Mouse (Mus musculus) spleen, postnatal 36 days (tissue): ENCODE results near the gene Igfbp6.

Experiments used
- DNase-seq, 2 experiments: peaks; one replicate each; pipeline ENCODE4 v3.0.0; 2022; ENCODE audit warnings: low spot score in 2 of 2, mixed read lengths in 1 of 2

The Igfbp6 gene

DNA sequence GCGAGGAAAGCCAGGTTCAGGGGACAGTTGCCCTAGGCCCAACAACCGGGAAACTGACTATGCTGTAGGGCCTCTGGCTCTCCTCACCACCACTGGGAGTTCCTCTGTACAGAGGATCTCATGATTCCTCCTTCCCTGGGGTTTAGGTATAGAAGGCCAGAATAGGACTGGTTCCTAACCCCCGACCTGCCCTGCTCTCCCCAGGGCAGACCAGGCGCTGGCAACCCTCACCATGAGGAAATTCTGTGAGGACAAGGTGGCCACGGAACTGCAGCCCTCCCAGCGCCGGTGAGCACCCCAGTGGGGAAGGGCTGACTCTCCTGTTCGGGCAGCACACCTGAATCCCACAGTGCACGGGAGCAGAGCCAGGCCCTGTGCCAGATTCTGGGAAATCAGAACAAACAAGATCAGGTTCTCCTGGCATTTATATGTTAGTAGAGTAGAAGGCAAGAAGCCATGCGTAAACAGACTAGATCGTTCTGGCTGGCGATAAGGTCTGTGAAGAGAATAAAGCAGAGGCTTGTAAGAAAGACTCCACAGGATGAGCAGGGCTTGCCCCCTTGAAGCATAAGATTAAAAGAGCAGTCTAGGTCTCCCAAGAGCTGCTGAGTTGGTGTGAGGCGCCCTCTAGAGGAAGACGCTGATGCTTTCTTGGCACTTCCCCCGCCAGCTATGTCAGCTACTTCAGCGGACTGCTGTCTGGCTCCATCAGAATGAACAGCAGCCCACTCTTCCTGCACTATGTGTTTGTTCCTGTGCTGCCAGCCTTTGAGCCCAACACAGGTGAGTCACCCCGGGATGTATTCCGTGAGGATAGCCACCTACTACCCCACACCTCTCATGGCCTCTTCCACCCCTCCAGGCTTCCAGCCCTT lies 35.3 kb upstream of the Igfbp6 start:
- peak; percentile 54 to 59 for DNase-seq

DNA sequence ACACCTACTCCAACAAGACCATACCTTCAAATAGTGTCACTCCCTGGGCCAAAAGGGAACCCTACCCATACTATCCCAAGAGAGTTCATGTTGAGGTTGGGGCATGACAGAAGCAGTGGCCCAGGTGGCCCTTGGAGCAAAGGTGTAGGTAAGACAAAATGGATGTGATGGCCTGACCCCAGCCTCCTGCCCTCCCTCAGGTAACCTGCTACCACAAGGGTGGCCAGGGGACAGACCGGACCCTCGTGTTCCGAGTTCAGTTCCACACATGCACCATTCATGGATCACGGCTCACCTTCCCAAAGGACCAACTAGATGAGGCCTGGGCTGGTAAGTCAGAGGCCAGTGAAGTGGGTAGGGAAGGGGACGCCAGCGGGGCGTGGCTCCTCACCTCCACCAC lies 33.9 kb upstream of the Igfbp6 start:
- DNase-seq, result no peak

DNA sequence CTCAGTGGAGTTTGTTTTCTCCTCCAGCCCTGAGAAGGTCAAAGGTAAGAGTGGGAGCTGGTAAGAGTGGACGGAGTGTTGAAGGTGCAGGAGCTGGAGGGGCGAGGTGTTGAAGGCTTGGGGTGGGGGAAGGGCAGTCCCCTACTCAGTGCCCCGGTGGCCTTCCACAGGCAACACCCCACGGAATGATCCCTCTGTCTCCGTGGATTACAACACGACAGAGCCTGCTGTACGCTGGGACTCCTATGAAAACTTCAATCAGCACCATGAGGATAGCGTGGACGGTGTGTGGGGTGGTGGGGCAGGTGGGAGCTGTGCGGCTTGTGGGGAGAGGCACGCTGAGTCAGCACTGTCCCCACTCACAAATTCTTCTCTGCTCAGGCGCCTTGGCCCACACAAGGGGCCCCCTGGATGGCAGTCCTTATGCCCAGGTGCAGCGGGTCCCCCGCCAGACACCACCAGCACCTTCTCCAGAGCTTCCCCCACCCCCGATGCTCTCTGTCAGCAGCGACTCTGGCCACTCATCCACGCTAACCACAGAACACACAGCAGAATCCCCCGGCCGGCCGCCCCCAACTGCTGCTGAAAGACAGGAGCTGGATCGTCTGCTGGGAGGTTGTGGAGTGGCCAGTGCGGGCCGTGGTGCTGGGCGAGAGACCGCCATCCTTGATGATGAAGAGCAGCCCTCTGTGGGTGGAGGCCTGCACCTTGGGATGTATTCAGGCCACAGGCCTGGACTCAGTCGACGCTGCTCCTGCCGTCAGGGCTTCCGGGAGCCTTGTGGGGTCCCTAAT lies 33.3 kb upstream of the Igfbp6 start:
- no peak for DNase-seq

DNA sequence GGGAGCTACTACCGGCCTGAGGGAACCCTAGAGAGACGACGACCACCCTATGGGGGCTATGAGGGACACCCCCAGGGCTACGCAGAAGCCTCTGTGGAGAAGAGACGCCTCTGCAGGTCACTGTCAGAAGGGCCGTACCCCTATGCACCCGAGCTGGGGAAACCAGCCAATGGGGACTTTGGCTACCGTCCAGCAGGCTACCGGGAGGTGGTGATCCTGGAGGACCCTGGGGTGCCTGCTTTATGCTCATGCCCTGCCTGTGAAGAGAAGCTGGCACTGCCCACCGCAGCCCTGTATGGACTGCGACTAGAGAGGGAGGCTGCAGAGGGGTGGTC lies 32.7 kb upstream of the Igfbp6 start:
- no peak for DNase-seq

DNA sequence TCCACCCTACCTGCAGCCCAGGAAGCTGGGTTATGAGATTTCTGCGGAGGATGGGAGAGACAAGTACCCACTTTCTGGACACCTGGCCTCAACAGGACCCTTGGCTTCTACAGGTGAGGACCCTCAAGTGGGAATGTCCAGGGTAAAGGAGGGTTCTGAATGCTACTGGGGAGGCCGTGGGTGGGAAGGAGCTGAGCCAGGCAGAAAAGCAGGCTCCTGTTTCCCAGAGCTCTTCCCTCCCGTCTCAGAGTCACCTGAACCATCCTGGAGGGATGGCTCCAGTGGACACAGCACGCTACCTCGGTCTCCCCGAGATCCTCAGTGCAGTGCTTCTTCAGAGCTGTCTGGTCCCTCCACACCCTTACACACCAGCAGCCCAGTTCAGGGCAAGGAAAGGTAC lies 32.0 kb upstream of the Igfbp6 start:
- DNase-seq, result no peak

DNA sequence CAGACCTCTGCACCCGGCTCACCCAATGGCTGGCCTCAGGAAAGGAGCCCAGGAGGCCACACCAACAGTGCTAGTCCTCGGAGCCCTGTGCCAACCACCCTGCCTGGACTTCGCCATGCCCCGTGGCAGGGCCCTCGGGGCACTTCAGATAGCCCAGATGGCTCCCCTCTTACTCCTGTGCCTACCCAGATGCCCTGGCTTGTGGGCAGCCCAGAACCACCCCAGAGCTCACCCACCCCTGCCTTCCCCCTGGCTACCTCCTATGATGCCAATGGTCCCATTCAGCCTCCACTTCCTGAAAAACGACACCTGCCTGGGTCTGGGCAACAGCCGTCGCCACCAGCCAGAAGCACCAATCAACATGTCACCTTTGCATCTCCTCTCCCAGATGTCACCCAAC lies 31.3 kb upstream of the Igfbp6 start:
- DNase-seq, result no peak

DNA sequence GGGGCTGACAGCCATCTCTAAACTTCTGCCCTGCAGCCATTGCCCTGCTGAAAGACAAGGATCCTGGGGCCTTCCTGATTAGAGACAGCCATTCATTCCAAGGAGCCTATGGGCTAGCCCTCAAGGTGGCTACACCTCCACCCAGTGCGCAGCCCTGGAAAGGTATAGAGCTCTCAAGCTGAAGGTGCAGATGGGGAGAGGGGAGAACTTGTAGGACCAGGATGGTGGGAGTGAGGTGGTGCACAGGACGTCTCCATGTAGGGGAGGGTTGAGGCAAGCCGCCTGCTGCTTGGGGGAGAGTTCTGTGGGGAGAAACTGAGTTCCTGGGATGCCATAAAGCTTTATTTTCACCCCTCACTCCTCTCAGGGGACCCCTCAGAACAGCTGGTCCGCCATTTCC lies 30.5 kb upstream of the Igfbp6 start:
- no peak for DNase-seq

DNA sequence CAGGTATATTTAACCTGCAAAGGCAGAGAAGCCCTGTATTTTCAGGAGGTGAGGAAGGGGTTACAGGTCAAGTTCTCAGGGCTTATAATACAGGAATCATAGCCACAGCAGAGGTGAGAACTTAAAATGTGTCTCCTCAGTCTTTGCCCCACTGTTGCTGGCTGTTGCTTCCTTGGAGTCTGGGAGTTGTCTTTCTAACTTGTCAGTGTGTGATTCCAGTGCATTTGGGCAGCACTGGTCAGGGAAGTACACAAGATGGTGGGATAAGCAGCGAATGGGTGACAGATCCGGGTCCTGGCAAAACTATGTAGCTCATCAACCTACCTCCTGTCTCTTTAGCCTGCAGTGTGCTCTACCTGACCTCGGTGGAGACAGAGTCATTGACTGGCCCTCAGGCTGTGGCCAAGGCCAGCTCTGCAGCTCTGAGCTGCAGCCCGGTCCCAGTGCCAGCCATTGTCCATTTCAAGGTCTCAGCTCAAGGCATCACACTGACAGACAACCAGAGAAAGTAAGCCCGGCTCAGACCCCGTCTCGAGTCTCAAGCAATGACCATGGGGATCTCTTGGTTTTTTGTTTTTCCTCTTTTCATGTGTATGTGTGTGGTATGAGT lies 29.4 kb upstream of the Igfbp6 start:
- no peak for DNase-seq

DNA sequence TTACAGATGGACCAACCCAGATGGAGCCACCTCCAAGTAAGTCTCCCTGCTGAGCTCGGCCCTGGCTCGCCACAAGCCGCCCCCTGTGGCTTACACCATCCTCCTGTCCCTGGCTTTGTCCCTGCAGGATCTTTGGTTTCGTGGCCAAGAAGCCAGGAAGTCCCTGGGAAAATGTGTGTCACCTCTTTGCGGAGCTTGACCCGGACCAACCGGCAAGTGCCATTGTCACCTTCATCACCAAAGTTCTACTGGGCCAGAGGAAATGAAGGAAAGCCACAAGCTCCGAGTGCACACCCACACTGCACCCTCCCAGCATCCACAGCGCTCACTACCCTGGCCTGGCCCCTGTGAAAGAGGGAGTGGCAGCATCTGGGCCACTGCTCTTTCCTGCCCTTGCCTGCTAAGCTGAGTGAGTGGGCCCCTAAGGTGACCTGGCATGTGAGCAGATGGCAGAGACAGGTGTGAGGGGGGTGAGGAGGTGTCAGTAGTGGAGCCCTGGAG lies 28.4 kb upstream of the Igfbp6 start:
- DNase-seq, result no peak

DNA sequence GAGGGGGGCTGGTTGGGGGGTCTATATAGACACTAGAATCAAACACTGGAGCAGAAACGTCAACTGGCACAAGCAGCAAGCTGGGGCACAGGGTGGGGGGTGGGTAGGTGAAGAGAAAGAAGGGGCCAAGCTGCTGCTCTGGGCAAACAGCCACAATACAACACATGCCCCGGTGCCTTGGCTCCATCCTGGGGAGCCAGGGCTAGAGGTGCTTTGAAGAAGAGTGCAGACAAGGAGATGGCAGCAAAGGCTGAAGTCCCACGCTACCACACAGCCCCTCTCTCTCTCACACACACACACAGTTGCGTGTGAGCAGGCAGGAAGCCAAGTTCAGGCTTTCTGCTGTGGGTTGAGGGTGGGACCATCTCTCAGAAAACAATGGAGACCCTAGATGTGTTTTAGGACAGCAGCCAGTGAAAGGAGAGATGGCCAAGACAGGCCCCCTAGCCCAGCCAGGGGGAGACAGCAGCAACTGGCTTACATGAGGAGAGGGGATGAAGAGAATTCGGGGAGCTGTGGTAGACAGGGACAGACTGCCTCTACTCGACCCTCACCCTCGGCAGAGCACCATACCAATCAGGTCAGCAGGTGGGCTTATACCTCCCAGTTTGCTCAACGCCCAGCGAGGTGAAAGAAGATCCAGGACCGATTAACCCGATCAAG lies 27.3 kb upstream of the Igfbp6 start:
- no peak for DNase-seq

DNA sequence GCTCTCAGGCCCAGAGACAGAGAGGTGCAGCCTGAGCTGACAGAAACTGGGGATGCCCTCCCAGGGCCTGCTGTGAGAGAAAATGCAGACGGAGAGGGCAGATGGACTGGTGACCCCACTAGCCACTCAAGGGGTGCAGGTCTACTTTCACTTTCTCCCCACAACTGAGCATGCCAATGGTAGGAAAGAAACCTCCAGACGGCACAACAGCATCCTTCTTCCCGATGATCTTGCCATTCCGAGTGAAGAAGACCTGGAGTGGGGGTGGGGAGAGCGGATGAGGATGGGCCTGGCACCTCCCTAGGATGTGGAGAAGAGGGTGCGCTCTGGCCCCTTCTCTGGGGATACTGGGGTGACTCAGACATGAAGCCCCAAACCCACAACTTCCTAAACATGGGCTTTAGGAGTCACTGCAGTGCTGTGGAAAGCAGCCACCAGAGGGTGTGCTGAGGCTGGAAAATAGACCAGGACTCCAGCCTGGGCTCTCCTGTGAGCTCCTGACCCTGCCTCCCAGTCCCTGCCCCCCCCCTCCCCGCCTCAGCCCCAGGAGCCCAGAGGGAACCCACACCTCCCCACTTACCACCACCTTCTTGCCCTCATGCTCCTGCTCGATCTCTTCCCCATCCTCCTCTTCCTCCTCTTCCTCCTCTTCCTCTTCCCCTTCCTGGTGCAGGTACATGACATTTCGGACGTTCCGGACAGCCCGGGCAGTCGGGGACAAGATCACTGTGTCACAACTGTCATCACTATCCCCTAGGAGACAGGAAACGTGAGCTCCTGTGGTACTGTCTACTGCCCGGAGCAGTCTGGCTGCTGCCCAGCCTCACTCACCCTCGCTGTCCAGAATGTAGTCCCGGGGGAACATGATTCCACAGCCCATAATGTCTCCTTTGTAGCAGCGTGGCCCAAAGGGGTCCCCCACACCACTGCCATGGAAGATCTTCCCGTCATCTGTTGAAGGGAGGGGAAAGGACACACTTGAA lies 26.4 kb upstream of the Igfbp6 start:
- DNase-seq, result no peak

DNA sequence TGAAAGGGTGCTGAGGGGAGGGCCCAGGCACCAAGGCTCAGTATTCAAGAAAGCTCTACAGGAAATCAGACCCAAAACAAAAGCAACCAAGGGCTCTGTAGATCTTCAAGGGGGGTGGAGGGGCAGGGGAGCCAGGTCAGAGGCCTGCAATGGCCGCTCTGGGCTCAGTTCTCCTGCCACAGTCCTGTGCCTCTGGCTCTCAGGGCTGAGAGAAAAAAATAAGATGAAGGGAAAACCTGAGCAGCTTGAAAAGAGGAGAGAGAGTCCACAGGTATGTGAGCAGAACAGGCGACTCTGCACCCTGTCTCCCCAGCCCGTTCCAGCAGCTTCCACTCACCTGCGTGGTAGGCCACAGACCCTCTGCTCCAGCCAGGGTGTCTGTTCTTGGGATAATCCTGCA lies 25.6 kb upstream of the Igfbp6 start:
- no peak for DNase-seq

DNA sequence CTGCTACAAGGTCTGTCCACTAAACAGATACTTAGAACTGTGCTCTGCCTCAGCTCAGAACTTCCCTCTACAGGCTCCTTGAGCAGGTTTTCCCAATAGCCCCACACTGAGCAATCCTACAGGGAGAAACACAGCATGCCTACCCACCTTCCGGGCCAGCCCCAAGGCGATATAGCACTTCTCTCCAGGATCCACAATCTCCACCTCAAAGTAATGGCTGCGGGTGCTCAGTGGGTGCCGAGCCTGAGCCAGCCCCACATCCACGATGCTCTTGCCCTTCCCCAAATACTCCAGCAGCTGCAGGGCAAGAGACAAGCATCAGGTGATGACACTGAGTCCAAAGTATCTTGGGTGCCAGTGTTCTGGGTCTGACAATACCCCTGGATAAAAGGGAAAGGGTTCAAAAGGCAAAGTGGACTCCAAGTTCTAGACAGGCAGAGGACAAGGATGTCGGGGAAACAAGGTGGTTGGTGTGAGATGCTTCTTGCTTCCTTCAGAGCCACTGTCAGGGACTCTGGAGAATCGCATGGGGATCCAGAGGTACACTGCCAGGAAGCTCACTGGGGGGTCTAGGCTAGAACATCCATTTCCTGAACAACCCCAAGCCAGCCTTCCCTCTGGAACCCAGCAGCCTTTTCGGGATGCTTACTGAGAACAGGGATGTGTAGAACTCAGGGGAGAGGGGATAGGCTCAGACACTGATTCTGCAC lies 24.9 kb upstream of the Igfbp6 start:
- DNase-seq, result no peak

DNA sequence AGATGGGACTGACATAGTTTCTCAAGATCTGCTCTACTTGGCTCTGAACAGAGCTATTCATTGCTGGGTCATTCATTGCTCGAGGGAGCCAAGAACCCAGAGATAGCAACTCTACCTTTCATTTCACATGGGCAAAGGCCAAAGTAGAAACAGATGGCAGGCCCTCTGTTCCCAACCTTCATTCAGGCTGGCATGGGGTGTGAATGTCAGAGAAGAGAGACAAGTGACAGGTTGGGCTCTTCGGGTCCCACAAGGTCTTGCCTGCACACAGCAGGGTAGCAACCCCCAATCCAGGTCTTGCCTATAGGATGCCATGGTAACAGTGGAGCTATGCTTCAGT lies 24.4 kb upstream of the Igfbp6 start:
- no peak for DNase-seq

DNA sequence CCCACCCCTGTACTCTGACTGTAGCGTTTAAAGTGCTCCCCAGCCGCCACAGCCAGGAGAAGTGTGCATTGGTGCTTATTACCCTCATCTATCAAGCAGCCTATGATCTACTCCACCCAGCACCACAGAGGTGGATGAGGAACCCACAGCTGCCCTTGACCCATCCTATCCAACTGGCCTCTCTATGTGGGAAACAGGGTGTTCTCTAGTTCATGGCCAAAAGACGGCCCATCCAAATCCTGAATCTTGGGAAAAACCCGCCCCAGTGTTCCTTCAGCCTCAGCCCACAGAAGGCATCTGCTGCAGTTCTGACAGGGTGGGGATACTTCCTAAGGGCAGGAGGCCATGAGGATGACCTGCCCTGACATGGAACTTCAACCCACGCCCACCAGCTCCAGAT lies 23.6 kb upstream of the Igfbp6 start:
- DNase-seq, result no peak

DNA sequence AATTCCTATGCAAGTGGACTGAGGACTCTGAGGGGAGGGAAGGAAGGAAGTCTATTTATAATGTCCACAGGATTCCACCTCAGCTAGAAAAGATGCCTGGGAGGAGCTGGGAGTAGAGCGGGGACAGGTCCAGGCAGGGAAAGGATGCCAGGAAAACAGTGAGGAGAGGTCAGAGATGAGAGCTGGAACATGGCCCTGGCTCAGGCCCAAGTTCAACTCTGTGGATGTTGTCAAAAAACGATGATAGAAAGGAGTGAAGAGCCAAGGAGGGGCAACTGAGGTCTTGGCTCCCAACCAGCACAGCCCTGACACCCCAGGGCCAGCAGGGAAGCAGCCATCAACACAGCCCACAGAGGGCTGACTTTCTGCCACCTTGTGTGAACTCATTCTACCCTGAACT lies 17.9 kb upstream of the Igfbp6 start:
- no peak for DNase-seq

DNA sequence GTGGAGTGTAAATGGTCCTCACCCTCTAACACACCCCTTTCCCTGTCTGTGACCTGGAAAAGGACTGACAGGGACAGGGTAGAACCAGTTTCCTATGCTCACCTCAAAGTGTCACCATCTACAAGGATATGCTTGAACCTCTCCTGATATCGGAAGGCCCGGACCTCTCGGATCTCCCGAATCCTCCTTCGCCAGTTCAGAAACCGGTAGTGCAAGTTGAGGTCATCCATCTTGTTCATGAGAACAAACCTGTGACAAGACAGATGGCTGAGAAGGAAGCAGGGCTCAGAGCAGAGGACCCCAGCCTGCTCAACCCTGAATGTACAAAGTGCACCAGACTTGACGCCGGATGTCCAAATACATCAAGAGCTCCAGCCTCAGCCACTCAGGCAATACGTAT lies 10.8 kb upstream of the Igfbp6 start:
- DNase-seq, result no peak

DNA sequence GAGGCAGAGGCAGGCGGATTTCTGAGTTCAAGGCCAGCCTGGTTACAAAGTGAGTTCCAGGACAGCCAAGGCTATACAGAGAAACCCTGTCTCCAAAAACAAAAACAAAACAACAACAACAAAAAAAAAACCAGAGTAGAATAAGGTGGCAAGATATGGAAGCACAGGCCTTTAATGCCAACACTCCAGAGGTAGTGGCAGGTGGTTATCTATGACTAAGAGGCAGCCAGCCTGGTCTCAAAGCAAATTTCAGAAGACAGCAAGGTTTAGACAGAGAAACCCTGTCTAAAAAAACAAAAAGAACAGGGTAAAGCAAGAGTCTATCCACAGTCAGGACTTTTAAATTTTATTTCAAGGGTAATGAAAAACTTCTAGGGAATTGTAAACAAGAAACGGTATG lies 9.5 kb upstream of the Igfbp6 start:
- no peak for DNase-seq

DNA sequence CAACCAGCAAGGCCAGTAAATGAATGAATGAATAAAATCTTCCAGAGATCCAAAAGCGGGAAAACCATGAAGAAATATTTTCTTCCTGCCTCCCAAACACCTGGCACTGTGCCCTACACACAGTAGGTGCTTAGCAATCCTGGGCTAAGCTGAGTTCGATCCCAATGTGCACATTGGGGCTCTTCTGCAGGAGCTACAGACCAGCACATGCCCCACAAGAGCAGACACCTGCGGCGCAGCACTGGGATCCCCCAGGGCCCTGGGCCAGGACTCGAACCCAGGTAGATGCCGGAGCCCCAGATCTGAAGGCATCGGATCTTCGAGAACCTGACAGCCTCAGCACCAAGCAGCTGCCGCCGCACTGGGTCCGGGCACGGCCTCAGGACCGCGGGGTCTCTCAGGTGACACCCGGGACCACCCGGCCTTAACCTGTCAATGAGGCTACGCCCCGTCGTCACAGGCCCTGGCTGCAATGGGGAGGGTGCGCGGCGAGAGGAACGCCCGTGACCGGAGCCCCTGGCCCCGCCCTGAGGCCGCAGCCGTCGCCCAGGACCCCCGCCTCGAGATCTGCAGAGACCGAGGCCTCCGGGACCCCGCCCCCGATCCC lies 8.5 kb upstream of the Igfbp6 start:
- DNase-seq, result no peak
